Mouse (Mus musculus): ENCODE measurements around the gene Rnf181.
A peak's percentile ranks its signal among the peaks of the same experiment; 100 is the strongest.

The Rnf181 gene

DNA sequence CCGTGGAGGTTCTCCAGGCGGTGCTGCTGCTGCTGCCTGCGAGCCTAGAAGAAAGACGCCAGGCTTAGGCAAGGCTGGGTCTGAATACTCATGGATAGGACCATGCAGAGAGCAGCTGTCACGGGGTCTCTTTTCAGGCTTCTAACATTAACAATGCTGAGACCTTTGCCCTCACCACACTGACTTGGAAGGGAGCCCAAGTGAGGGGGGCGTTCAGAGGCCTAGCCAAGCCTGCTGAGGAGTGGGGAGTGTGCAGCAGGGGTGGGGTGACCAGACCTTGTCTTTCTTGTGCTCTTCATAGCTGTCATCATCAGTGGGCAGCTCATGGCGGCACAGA lies 6.2 kb downstream of the Rnf181 start:
- no peak for DNase-seq (ENCODE audit: low read depth, low spot score)

DNA sequence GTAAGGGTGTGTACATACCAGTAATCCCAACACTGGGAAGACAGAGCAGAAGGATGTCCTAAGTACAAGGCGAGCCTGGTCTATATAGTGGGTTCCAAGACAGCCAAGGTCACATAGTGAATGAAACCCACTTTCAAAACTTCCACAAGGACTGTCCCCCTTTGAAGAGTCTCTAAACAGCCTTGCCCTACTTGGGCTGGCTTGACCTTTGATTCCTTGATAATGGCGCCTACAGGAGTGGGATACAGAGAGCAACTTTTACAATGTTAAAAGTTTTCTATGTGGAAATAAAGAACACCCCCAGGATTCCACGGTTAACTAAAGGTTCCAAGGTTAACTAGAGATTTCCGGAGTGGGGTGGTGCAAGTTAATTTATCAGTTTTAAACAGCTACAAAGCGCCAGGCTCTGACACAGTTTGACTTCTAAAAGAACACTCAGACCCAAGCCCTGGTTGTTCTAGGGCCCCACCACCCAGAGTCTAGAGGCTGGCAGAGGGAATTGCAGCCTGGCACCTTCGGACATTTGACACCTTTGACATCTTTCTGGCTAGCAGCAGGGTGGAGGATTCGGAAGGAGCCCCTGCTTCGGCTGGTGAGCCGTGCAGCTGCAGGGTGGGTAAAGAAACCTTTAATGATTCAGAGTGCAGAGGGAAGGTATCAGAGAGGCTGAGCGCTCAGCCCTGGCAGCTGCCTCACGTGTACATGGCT lies 6.7 kb downstream of the Rnf181 start:
- DNase-seq (ENCODE audit: low read depth, low spot score) = no peak

DNA sequence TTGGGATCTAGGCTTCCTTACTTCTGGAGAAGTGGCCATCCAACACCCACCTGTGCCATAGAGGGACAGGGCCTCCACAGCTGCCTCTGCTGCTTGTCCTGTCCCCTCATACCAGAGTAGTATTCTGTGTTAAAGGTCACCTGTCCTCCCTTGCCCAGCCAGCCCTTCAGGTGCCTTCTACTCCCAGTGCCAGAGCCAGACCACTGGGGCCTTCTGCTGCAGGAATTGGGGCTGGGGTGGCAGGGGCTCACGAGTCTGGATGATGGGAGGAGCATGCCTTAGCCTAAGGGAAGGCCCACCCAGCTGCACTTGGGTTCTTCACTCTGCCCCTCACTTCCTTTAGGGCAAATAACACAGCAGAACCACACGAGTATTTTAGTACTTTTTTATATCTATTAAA lies 7.4 kb downstream of the Rnf181 start:
- DNase-seq (ENCODE audit: low read depth, low spot score) = no peak

GRCm38 (mm10) chr6:72358086-72358764 lies 8.5 kb downstream of the Rnf181 start:
- no peak for DNase-seq (ENCODE audit: low read depth, low spot score)

DNA sequence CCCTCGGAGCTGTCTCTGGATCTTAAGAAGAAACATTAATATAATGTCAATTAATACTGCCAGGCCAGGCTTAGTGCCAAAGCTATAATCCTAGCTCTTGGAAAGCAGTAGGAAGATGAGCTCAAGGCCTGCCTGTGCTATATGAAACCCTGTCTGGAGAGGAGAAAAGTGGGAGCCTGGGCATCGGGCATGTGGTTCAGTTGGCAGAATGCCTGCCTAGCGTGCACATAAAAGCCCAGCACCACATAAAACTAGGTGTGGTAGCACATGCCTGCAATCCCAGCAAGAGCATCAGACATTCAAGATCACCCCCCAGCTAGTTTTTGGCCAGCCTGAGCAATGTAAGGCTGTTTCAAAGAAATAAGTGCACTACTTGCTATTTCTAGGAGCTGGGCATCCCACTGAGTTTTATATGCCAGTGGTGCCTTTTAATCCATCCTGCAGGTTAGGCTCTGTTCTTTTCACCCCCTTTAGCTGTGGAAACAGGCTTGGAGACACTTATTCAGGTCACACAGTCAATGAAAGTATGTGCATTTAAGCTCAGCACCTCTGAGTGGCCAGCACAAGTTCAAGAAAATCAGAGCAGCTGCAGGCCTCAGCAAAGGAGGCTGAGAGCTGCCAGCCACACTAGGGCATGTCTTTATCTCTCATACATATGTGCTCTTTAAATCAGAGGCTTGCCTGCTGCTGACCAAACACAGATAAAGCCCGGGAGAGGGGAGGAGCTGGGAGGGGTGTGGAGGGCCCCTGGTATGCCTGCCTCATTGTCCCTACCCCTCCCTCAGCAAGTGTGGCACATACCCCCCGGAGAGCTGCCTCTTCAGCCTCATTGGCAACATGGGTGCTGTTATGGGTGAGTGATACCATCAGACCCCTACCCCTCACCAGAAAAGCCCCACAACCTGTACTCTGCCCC lies 9.3 kb downstream of the Rnf181 start:
- peak; percentile 36 for DNase-seq (ENCODE audit: low read depth, low spot score)

GRCm38 (mm10) chr6:72356001-72356532 lies 10.7 kb downstream of the Rnf181 start:
- peak; percentile 65 for DNase-seq (ENCODE audit: low read depth, low spot score)

DNA sequence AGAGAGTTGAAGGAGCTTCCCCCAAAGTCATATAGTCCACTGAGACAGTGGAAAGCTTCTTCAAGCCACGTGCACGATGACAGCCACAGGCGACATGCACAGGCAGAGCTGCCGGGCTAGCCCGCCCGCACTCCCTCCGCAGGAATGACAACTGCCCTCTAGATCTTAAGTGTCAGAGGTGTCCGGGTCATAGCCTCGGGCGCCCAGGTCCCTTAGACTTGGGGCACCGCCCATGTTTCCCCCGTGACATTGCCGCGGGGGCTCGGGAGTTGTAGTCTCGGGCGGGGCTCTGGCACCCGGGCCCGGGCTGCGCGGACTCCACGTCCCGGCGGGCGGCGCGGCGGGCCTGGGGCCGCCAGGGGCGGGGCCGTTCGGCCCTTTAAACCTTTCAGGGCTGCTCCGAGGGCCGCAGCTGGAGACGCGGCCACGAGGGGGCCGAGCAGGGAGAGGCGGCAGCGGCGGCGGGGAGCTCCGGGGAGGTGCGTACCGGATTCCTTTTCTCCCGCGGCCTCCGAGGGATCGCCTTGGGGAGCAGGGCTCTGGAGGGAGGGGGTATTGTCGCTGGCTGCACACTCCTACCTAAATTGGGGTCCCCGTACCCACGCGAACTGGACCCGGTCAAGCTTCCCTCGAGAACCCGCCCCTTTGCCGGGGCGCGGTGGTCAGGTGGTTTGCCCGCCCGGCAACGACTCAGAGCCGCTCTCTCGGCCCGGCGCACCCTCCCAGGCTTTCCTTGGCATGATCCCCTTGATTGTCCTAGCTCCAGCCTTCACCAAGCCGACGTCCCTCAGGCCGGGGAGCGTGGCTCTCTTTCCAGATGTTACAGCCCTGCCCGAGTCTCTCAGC lies 11.5 kb downstream of the Rnf181 start, which contains the start of gene Tmem150a:
Gene Tmem150a (plus strand): TSS at position 382 of the 846 bp plus-strand sequence.
- peak; percentile 85 for DNase-seq (ENCODE audit: low read depth, low spot score)

GRCm38 (mm10) chr6:72354025-72354424 lies 12.7 kb downstream of the Rnf181 start:
- no peak for DNase-seq (ENCODE audit: low read depth, low spot score)

GRCm38 (mm10) chr6:72352636-72353405 lies 13.9 kb downstream of the Rnf181 start:
- no peak for DNase-seq (ENCODE audit: low read depth, low spot score)

DNA sequence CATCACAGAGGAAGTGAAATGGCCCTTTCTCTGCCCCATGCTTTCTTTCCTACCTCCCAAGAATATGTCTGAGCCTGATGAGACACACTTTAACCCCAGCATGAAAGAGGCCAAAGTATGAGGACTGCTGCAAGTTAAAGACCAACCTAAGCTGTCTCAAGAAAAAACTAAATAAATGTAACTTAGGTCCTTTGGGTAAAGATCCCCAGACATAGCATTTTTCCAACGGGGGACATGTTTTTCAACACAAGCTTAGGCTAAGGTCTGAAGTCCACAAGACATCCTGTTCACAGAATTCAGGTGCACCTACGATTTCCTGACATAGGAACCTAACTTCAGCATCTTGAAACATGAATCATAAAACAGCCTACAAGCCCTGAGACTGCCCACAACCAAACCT lies 16.5 kb downstream of the Rnf181 start:
- DNase-seq (ENCODE audit: low read depth, low spot score) = no peak

- no peak for DNase-seq (ENCODE audit: low read depth, low spot score)
These were observed 18.3 kb downstream of the Rnf181 start for GRCm38 (mm10) chr6:72348411-72348810.

GRCm38 (mm10) chr6:72347166-72347941 lies 19.4 kb downstream of the Rnf181 start, which contains the start of gene 0610030E20Rik:
Gene 0610030E20Rik, plus strand, starts transcription at chr6:72347317.
- peak; percentile 92 for DNase-seq (ENCODE audit: low read depth, low spot score)

GRCm38 (mm10) chr6:72346261-72346660 lies 20.5 kb downstream of the Rnf181 start:
- DNase-seq (ENCODE audit: low read depth, low spot score) = no peak

DNA sequence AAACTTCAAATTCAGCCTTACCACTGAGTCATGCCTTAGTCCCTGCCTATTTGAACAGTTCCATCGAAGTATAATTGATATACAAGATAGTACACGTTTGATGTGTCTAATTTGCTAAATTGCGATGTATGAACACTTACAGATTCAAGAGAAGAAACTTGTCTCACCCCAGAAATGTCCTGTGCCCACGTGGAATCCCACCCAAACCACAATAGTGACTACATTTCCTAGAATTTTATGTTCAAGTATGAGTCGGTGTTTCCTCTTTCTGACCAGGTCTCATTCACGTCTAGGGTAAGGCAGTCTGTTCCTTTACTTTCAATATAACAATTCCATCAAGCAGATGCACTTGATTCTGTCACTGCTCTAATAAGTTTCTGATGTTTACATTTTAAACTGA lies 21.1 kb downstream of the Rnf181 start:
- DNase-seq (ENCODE audit: low read depth, low spot score) = no peak

DNA sequence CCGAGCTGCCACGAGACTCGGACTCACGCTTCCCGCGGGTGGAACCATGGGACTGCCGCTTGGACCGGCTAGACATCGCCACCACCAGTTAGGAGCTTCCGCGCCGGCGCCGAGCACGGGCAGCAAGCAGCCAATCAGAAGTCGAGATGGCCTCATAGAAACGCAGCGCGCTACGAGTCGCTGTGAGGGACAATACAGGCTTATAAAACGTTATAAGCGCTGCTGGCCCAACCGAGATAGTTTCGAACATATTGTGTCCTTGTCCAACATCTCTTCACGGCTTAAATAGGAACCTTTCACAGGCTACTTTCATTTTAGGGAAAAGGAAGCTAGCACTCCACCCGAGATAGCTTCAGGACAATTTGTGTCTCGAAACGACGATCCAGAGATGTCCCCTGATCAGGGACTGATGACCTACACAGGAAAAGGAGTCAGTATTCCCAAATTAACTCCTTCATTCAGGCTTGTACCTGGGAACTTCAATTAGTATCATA lies 21.6 kb downstream of the Rnf181 start, which contains the start of gene Usp39:
Gene Usp39 (minus strand): TSS at position 111 of the 494 bp plus-strand sequence.
- peak; percentile 99 for DNase-seq (ENCODE audit: low read depth, low spot score)

- no peak for DNase-seq (ENCODE audit: low read depth, low spot score)
These were observed 22.2 kb downstream of the Rnf181 start for GRCm38 (mm10) chr6:72344396-72345073.

GRCm38 (mm10) chr6:72340481-72340880 lies 26.3 kb downstream of the Rnf181 start:
- no peak for DNase-seq (ENCODE audit: low read depth, low spot score)

DNA sequence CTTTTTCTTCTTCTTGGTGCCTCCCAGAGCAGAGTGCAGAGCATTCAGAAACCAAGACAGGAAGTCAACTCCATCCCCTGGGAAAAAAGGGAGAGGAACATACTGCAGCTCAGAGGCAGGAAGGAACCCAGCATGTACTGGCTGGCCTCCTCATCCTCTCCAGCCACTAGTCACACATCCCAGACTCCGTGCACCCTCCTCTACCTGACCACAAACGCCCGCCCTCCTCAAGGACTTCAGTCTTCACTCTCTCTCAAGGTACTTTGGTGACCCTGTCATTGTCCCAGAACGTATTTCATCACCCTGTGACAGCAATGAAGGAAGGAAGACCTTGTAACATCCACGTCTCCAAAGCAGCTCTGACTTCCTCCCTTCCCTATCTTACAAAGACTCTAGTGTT lies 33.6 kb downstream of the Rnf181 start:
- DNase-seq (ENCODE audit: low read depth, low spot score) = no peak

GRCm38 (mm10) chr6:72330133-72330532 lies 36.6 kb downstream of the Rnf181 start:
- no peak for DNase-seq (ENCODE audit: low read depth, low spot score)

All from brain, adult 2 months (tissue).